In the genomic region with DNA sequence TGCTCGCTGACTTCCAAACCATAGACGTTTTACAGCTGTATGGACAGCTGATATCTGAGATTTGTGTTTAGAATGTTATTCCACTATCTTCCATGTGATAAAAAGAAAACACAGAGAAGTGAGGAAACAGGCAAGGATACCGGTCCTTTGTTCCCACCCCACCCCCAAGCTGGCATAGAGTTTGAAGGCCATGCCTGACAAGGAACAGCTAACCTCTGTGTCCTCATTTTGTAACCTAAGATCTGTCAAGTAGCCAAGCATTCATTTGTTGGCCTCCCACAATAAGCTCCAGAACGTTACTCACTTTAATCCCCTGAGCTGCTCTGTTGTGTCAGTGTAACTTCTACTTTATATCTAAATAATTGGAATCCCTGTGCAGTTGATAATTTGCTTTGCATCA, we compare ENCODE assay signal across 33 mouse cellular contexts.
DNase-seq lines count a peak whose midpoint lies in the region; ATAC-seq lines count a peak whose summit lies in the region.
"Had no signal": no experiment of that assay in that cellular context is flagged by ENCODE, and none has a peak within 500 bp of the region (broad histone marks: within the 10 kb centered on the region; RNA-seq: fewer than 3 reads in every experiment).

No protein-coding gene starts in this region.

- no peak overlapping the region for H3K4me3 ChIP-seq in midbrain, embryonic 13.5 days (replicated peaks)
- H3K4me3 ChIP-seq: embryonic facial prominence, embryonic 12.5 days; forebrain, embryonic 12.5 days; heart, embryonic 12.5 days; hindbrain, embryonic 13.5 days; layer of hippocampus, adult 2 months; limb, embryonic 13.5 days; liver, embryonic 13.5 days; midbrain, embryonic 15.5 days; neural tube, embryonic 15.5 days had no signal

- no peak overlapping the region for H3K9ac ChIP-seq in midbrain, embryonic 13.5 days (replicated peaks)
- H3K9ac ChIP-seq: embryonic facial prominence, embryonic 12.5 days; forebrain, embryonic 12.5 days; forebrain, postnatal 0 days; heart, embryonic 12.5 days; hindbrain, embryonic 13.5 days; limb, embryonic 13.5 days; liver, embryonic 13.5 days; midbrain, embryonic 15.5 days; neural tube, embryonic 15.5 days had no signal

- H3K4me1 ChIP-seq in midbrain, embryonic 13.5 days (replicated peaks), result no peaks in the 10 kb centered on the region
- H3K4me1 ChIP-seq: embryonic facial prominence, embryonic 12.5 days; forebrain, embryonic 12.5 days; heart, embryonic 12.5 days; hindbrain, embryonic 13.5 days; limb, embryonic 13.5 days; liver, embryonic 13.5 days; midbrain, embryonic 15.5 days; neural tube, embryonic 15.5 days had no signal

- peak; percentile 1 for DNase-seq in heart, adult 8-10 months (ENCODE audit: low spot score)
- DNase-seq in heart, adult 9 months (ENCODE audit: low spot score in 2 of 2), result no peak
- DNase-seq in Muller cell, postnatal 12 days (ENCODE audit: inconsistent ontology term), result peak; percentile 32
- DNase-seq in adrenal gland, postnatal 25 days, result peak; percentile 4
- peak; percentile 72 for DNase-seq in testis, postnatal 10 days (ENCODE audit: low spot score)
- DNase-seq in layer of hippocampus, postnatal 36 days, result no peak
- DNase-seq: cerebellum, adult 8-10 months; cerebellum, postnatal 36 days; forebrain, postnatal 0 days; gastrocnemius, postnatal 14 days; heart, adult 11 months; heart, postnatal 4 days; kidney, adult 8-10 months; kidney, postnatal 36 days; liver, embryonic 13.5 days; lung, adult 2 months; lung, postnatal 10 days; right cerebral cortex, adult 18-20 months; spleen, adult 18-20 months; thymus, adult 2 months; thymus, postnatal 4 days had no signal

- no peaks in the 10 kb centered on the region for H3K9me3 ChIP-seq in midbrain, embryonic 13.5 days
- H3K9me3 ChIP-seq: embryonic facial prominence, embryonic 12.5 days; forebrain, embryonic 12.5 days; heart, embryonic 12.5 days; hindbrain, embryonic 13.5 days; limb, embryonic 13.5 days; liver, embryonic 13.5 days; midbrain, embryonic 15.5 days; neural tube, embryonic 15.5 days had no signal

- ATAC-seq in midbrain, embryonic 13.5 days, result no peak
- ATAC-seq: CD4-positive, CD25-positive, alpha-beta regulatory T cell, adult 4 months; forebrain, postnatal 0 days; intestine, embryonic 16.5 days; midbrain, embryonic 15.5 days had no signal

- H3K36me3 ChIP-seq in midbrain, embryonic 13.5 days, result no peaks in the 10 kb centered on the region
- H3K36me3 ChIP-seq: embryonic facial prominence, embryonic 12.5 days; forebrain, embryonic 12.5 days; heart, embryonic 12.5 days; hindbrain, embryonic 13.5 days; limb, embryonic 13.5 days; liver, embryonic 13.5 days; midbrain, embryonic 15.5 days; neural tube, embryonic 15.5 days had no signal

- H3K27ac ChIP-seq in midbrain, embryonic 13.5 days, result no peak overlapping the region
- H3K27ac ChIP-seq: embryonic facial prominence, embryonic 12.5 days; forebrain, embryonic 12.5 days; hindbrain, embryonic 13.5 days; layer of hippocampus, adult 2 months; limb, embryonic 13.5 days; liver, embryonic 13.5 days; macrophage; midbrain, embryonic 15.5 days; neural tube, embryonic 15.5 days had no signal

- 70% methylated on average over 4 of the region's 4 CpGs for WGBS in midbrain, embryonic 13.5 days

- no peak overlapping the region for H3K4me2 ChIP-seq in midbrain, embryonic 13.5 days (replicated peaks)
- H3K4me2 ChIP-seq: embryonic facial prominence, embryonic 12.5 days; forebrain, embryonic 12.5 days; heart, embryonic 12.5 days; hindbrain, embryonic 13.5 days; limb, embryonic 13.5 days; liver, embryonic 13.5 days; midbrain, embryonic 15.5 days; neural tube, embryonic 15.5 days had no signal

- H3K27me3 ChIP-seq in midbrain, embryonic 13.5 days, result no peaks in the 10 kb centered on the region
- H3K27me3 ChIP-seq: embryonic facial prominence, embryonic 12.5 days; forebrain, embryonic 12.5 days; heart, embryonic 12.5 days; hindbrain, embryonic 13.5 days; limb, embryonic 13.5 days; liver, embryonic 13.5 days; midbrain, embryonic 15.5 days; neural tube, embryonic 15.5 days had no signal

Comparison
In these comparisons a context has a peak if more than half of its experiments do, and no peak if none do; other contexts are left out.
1. DNase-seq: peak in heart, adult 8-10 months (single experiment), Muller cell, postnatal 12 days (single experiment), adrenal gland, postnatal 25 days (single experiment) and testis, postnatal 10 days (single experiment); none in heart, adult 9 months (0 of 2) and layer of hippocampus, postnatal 36 days (0 of 2).